Mouse (Mus musculus): Measurements from ENCODE around the gene Cyp3a13. TPM values are rescaled to one million over a fixed set of nuclear protein-coding genes. Genes with fewer than 3 reads are reported as not detected.

The Cyp3a13 gene
- polyA plus RNA-seq, 1 experiment, result not detected

GRCm38 (mm10) chr5:137909564-137910262, 11.7 kb downstream of the Cyp3a13 start:
- no peak for DNase-seq (ENCODE audit: low read depth in 1 of 2, low spot score in 2 of 2)
- 87% methylated on average over 3 of the region's 3 CpGs for WGBS
- TF ChIP-seq CTCF (IDR thresholded peaks at IDR 0.05; ENCODE audit: extremely low read depth, insufficient read depth, insufficient read length, insufficient replicate concordance) (no peak), POLR2A (IDR thresholded peaks at IDR 0.05; ENCODE audit: low read depth, low read length) (no peak)
- H3K36me3 ChIP-seq (ENCODE audit: control insufficient read depth, insufficient read depth, low read length), result no peaks in the 10 kb centered on the region
- H3K4me1 ChIP-seq (ENCODE audit: control insufficient read depth, insufficient read depth, insufficient read length), result no peaks in the 10 kb centered on the region
- no peak overlapping the region for H3K4me3 ChIP-seq (ENCODE audit: extremely low read depth, insufficient read depth, insufficient read length)
- no peak overlapping the region for H3K27ac ChIP-seq (ENCODE audit: insufficient read depth, low read length)
- H3K27me3 ChIP-seq (ENCODE audit: control insufficient read depth, insufficient read depth, low read length), result no peaks in the 10 kb centered on the region

- Histone ChIP-seq H3K27me3 (ENCODE audit: control insufficient read depth, insufficient read depth, low read length) (no peaks in the 10 kb centered on the region), H3K4me1 (ENCODE audit: control insufficient read depth, insufficient read depth, insufficient read length) (no peaks in the 10 kb centered on the region), H3K27ac (ENCODE audit: insufficient read depth, low read length) (no peak overlapping the region), H3K36me3 (ENCODE audit: control insufficient read depth, insufficient read depth, low read length) (no peaks in the 10 kb centered on the region), H3K4me3 (ENCODE audit: extremely low read depth, insufficient read depth, insufficient read length) (no peak overlapping the region)
- WGBS, result 30% methylated on average over 1 of the region's 1 CpGs
- TF ChIP-seq POLR2A (IDR thresholded peaks at IDR 0.05; ENCODE audit: low read depth, low read length) (no peak), CTCF (IDR thresholded peaks at IDR 0.05; ENCODE audit: extremely low read depth, insufficient read depth, insufficient read length, insufficient replicate concordance) (no peak)
- DNase-seq (ENCODE audit: low read depth in 1 of 2, low spot score in 2 of 2), result no peak
Observed at GRCm38 (mm10) chr5:137897812-137898211, 23.6 kb downstream of the Cyp3a13 start.

GRCm38 (mm10) chr5:137892954-137893353, 28.5 kb downstream of the Cyp3a13 start:
- DNase-seq (ENCODE audit: low read depth in 1 of 2, low spot score in 2 of 2), result no peak
- H3K4me1 ChIP-seq (ENCODE audit: control insufficient read depth, insufficient read depth, insufficient read length), result no peaks in the 10 kb centered on the region
- 43% methylated on average over 1 of the region's 1 CpGs for WGBS
- no peaks in the 10 kb centered on the region for H3K36me3 ChIP-seq (ENCODE audit: control insufficient read depth, insufficient read depth, low read length)
- no peak overlapping the region for H3K27ac ChIP-seq (ENCODE audit: insufficient read depth, low read length)
- H3K27me3 ChIP-seq (ENCODE audit: control insufficient read depth, insufficient read depth, low read length), result no peaks in the 10 kb centered on the region
- no peak for TF ChIP-seq CTCF (IDR thresholded peaks at IDR 0.05; ENCODE audit: extremely low read depth, insufficient read depth, insufficient read length, insufficient replicate concordance)
- TF ChIP-seq POLR2A (IDR thresholded peaks at IDR 0.05; ENCODE audit: low read depth, low read length), result no peak
- no peak overlapping the region for H3K4me3 ChIP-seq (ENCODE audit: extremely low read depth, insufficient read depth, insufficient read length)

GRCm38 (mm10) chr5:137887666-137888065, 33.8 kb downstream of the Cyp3a13 start:
- TF ChIP-seq CTCF (IDR thresholded peaks at IDR 0.05; ENCODE audit: extremely low read depth, insufficient read depth, insufficient read length, insufficient replicate concordance) (no peak), POLR2A (IDR thresholded peaks at IDR 0.05; ENCODE audit: low read depth, low read length) (no peak)
- Histone ChIP-seq H3K27ac (ENCODE audit: insufficient read depth, low read length) (no peak overlapping the region), H3K27me3 (ENCODE audit: control insufficient read depth, insufficient read depth, low read length) (no peaks in the 10 kb centered on the region), H3K4me1 (ENCODE audit: control insufficient read depth, insufficient read depth, insufficient read length) (no peaks in the 10 kb centered on the region), H3K36me3 (ENCODE audit: control insufficient read depth, insufficient read depth, low read length) (no peaks in the 10 kb centered on the region), H3K4me3 (ENCODE audit: extremely low read depth, insufficient read depth, insufficient read length) (no peak overlapping the region)
- DNase-seq (ENCODE audit: low read depth in 1 of 2, low spot score in 2 of 2), result no peak
- WGBS, result 87% methylated on average over 1 of the region's 1 CpGs

- H3K4me1 ChIP-seq (ENCODE audit: control insufficient read depth, insufficient read depth, insufficient read length), result no peaks in the 10 kb centered on the region
- H3K36me3 ChIP-seq (ENCODE audit: control insufficient read depth, insufficient read depth, low read length), result no peaks in the 10 kb centered on the region
- 0% methylated on average over 2 of the region's 2 CpGs for WGBS
- no peaks in the 10 kb centered on the region for H3K27me3 ChIP-seq (ENCODE audit: control insufficient read depth, insufficient read depth, low read length)
- DNase-seq (ENCODE audit: low read depth in 1 of 2, low spot score in 2 of 2), result peak in 1 of 2 experiments; percentile 16
- H3K4me3 ChIP-seq (ENCODE audit: extremely low read depth, insufficient read depth, insufficient read length), result no peak overlapping the region
- H3K27ac ChIP-seq (ENCODE audit: insufficient read depth, low read length), result no peak overlapping the region
- TF ChIP-seq CTCF (IDR thresholded peaks at IDR 0.05; ENCODE audit: extremely low read depth, insufficient read depth, insufficient read length, insufficient replicate concordance) (no peak), POLR2A (IDR thresholded peaks at IDR 0.05; ENCODE audit: low read depth, low read length) (no peak)
Observed at GRCm38 (mm10) chr5:137885894-137886293, 35.5 kb downstream of the Cyp3a13 start.

- WGBS, result 56% methylated on average over 3 of the region's 3 CpGs
- Histone ChIP-seq H3K4me1 (ENCODE audit: control insufficient read depth, insufficient read depth, insufficient read length) (no peaks in the 10 kb centered on the region), H3K4me3 (ENCODE audit: extremely low read depth, insufficient read depth, insufficient read length) (no peak overlapping the region), H3K27ac (ENCODE audit: insufficient read depth, low read length) (no peak overlapping the region), H3K36me3 (ENCODE audit: control insufficient read depth, insufficient read depth, low read length) (no peaks in the 10 kb centered on the region), H3K27me3 (ENCODE audit: control insufficient read depth, insufficient read depth, low read length) (no peaks in the 10 kb centered on the region)
- TF ChIP-seq CTCF (IDR thresholded peaks at IDR 0.05; ENCODE audit: extremely low read depth, insufficient read depth, insufficient read length, insufficient replicate concordance) (no peak), POLR2A (IDR thresholded peaks at IDR 0.05; ENCODE audit: low read depth, low read length) (no peak)
- DNase-seq (ENCODE audit: low read depth in 1 of 2, low spot score in 2 of 2), result no peak
Observed at GRCm38 (mm10) chr5:137883345-137883744, 38.1 kb downstream of the Cyp3a13 start.

GRCm38 (mm10) chr5:137882922-137883321, 38.5 kb downstream of the Cyp3a13 start:
- 17% methylated on average over 4 of the region's 4 CpGs for WGBS
- no peak for DNase-seq (ENCODE audit: low read depth in 1 of 2, low spot score in 2 of 2)
- no peaks in the 10 kb centered on the region for H3K4me1 ChIP-seq (ENCODE audit: control insufficient read depth, insufficient read depth, insufficient read length)
- H3K36me3 ChIP-seq (ENCODE audit: control insufficient read depth, insufficient read depth, low read length), result no peaks in the 10 kb centered on the region
- H3K27ac ChIP-seq (ENCODE audit: insufficient read depth, low read length), result no peak overlapping the region
- H3K4me3 ChIP-seq (ENCODE audit: extremely low read depth, insufficient read depth, insufficient read length), result no peak overlapping the region
- TF ChIP-seq POLR2A (IDR thresholded peaks at IDR 0.05; ENCODE audit: low read depth, low read length) (no peak), CTCF (IDR thresholded peaks at IDR 0.05; ENCODE audit: extremely low read depth, insufficient read depth, insufficient read length, insufficient replicate concordance) (no peak)
- H3K27me3 ChIP-seq (ENCODE audit: control insufficient read depth, insufficient read depth, low read length), result no peaks in the 10 kb centered on the region
